Mouse (Mus musculus) forebrain, embryonic 12.5 days (tissue): ENCODE data around the gene Atp2a1. TPM values are rescaled to one million over a fixed set of nuclear protein-coding genes. Genes with fewer than 3 reads are reported as not detected.

Source experiments
- ATAC-seq: fragments of 200-750 bp; cut with Nextera tagmentation; 2 replicates; pipeline ENCODE4 v1.8.0; 2017; ENCODE audit warnings: moderate TSS enrichment; ENCODE audit not compliant: low FRiP score
- H3K27ac ChIP-seq: fragments of 300-500 bp; sonication (generic); 2 replicates; pipeline ENCODE4 v1.5.1; 2016; ENCODE audit warnings: mild to moderate bottlenecking
- H3K27me3 ChIP-seq: fragments of 300-500 bp; sonication (generic); 2 replicates; pipeline ENCODE4 v1.6.1; 2016; ENCODE audit warnings: mild to moderate bottlenecking
- H3K36me3 ChIP-seq: fragments of 300-500 bp; sonication (generic); replicated peaks from 2 replicates; pipeline ENCODE4 v1.6.1; 2016; ENCODE audit warnings: mild to moderate bottlenecking
- H3K4me1 ChIP-seq: fragments of 300-500 bp; sonication (generic); 2 replicates; pipeline ENCODE4 v1.6.1; 2016
- H3K4me2 ChIP-seq: fragments of 300-500 bp; sonication (generic); 2 replicates; pipeline ENCODE4 v1.6.1; 2016; ENCODE audit warnings: mild to moderate bottlenecking, moderate library complexity
- H3K4me3 ChIP-seq: fragments of 300-500 bp; sonication (generic); replicated peaks from 2 replicates; pipeline ENCODE4 v1.5.1; 2016; ENCODE audit warnings: mild to moderate bottlenecking
- H3K9ac ChIP-seq: fragments of 300-500 bp; sonication (generic); 2 replicates; pipeline ENCODE4 v1.6.1; 2016; ENCODE audit warnings: mild to moderate bottlenecking
- H3K9me3 ChIP-seq: fragments of 300-500 bp; sonication (generic); 2 replicates; pipeline ENCODE4 v1.6.1; 2016
- WGBS: fragments of 180-500 bp; shearing (Covaris S2); methylation state at CpG from one replicate; pipeline ENCODE4 v1.1.7; 2016; 5-methylcytosine and 5-hydroxymethylcytosine counted together
- polyA plus RNA-seq: library from polyadenylated mRNA; unstranded; fragments of >200 nt; fragmentation: Nextera tagmentation; extraction: Ambion mirVana; gene quantifications from 2 replicates; pipeline ENCODE4 v1.2.1, GENCODE M21; 2016

Atp2a1 gene
- polyA plus RNA-seq, 1 experiment from 2014 or later, result 0.43 TPM

DNA sequence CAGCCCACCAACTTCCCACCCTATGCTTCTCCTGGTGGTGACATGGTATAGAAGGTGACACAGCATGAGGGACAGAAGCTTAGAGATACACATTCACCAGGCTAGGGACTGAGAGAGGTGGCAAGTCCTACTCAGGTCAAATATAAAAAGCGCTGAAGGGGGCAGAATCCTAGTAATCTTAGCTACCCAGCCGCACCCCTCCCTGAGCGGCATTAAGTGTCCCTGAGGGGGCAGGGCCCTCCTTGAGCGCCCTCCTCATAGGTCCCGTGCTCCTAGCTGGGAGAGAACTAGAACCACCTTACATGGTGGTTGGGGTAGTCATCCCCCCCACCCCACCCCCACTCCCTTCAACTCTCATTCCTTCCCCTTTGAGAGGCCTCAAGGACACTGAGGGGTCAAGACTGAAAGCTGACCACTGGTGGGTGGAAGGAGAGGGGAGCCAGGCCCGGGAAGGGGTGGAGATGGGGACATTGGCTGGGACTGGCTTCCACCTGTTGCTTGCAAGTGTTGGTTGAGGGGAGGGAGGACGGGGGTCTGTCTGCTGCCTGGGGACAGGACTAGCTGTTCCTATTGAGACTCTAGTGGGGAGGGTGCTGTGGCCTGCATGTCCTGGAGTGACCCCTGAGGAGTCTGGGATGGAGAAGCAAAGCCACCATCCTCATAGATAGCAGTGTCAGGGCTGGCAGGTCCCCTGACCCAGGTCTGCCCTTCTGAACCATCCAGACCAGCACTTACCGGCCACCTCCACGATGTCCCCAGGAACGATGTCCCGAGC is 3.9 kb downstream of the Atp2a1 start:
- Histone ChIP-seq H3K4me2 (no peak overlapping the region), H3K9ac (no peak overlapping the region), H3K9me3 (no peaks in the 10 kb centered on the region), H3K27me3 (peaks cover 3% of the 10 kb centered on the region; the same call in 1 of the 2 replicates), H3K4me1 (no peaks in the 10 kb centered on the region), H3K27ac (no peak overlapping the region), H3K36me3 (no peaks in the 10 kb centered on the region), H3K4me3 (no peak overlapping the region)
- no peak for ATAC-seq
- WGBS, result 82% methylated on average over 11 of the region's 11 CpGs

DNA sequence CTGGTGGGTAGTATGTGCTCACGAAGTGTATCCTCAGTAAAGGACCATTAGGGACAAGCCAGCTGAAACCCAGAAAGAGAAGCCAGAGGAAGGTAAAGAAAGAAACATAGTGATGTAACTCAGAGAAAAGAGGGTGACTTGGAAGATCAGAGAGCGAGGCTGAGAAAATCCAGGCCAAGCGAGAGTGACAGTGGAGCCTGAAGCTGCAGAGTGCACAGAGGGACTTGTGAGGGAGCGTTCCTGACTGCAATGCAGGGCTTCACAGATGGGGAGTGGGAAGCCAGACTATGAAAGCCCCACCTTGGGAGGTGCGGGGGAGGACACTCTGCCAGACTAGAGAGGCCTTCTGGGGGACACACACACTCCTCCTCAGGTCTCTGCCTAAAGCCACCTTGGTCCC is 4.7 kb downstream of the Atp2a1 start:
- WGBS, result 85% methylated on average over 5 of the region's 5 CpGs
- Histone ChIP-seq H3K4me2 (no peak overlapping the region), H3K9me3 (no peaks in the 10 kb centered on the region), H3K27me3 (peaks cover 3% of the 10 kb centered on the region; the same call in 1 of the 2 replicates), H3K9ac (no peak overlapping the region), H3K4me1 (no peaks in the 10 kb centered on the region), H3K4me3 (no peak overlapping the region), H3K36me3 (no peaks in the 10 kb centered on the region), H3K27ac (no peak overlapping the region)
- ATAC-seq, result no peak

DNA sequence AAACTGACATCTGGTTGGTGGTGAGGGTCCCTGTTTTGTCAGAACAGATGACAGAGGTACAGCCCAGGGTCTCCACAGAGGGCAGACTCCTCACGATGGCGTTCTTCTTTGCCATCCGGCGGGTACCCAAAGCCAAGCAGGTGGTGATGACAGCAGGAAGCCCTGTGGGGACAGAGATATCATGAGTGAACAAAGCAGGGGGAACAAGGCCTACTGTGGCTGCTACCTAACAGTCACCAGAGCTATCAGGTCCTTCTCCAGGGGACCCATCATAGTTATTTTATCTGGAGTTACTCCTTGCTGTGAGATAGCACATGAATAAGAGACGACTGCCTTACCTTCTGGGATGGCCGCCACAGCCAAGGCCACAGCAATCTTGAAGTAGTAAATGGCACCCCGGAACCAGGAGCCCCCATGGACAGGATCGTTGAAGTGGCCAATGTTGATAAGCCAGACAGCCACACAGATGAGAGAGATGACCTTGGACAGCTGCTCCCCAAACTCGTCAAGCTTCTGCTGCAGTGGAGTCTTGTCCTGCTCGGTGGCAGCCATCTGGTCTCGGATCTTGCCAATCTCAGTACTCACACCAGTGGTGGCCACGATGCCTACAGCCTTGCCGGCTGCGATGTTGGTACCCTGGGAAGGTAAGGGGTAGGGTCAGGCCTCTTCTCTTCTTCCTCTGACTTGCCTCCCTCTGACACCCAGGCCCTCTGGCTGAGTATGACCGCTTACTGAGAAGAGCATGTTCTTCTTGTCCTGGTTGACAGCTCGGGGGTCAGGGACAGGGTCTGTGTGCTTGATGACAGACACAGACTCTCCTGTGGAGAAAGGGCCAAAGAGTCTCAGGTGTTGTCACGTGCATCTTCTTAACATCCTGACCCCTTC is 6.3 kb downstream of the Atp2a1 start:
- Histone ChIP-seq H3K4me2 (no peak overlapping the region), H3K4me3 (no peak overlapping the region), H3K9me3 (no peaks in the 10 kb centered on the region), H3K36me3 (no peaks in the 10 kb centered on the region), H3K9ac (no peak overlapping the region), H3K27me3 (peaks cover 3% of the 10 kb centered on the region; the same call in 1 of the 2 replicates), H3K4me1 (no peaks in the 10 kb centered on the region), H3K27ac (no peak overlapping the region)
- 92% methylated on average over 17 of the region's 17 CpGs for WGBS
- no peak for ATAC-seq

GRCm38 (mm10) chr7:126455242-126455641 is 7.7 kb downstream of the Atp2a1 start:
- no peaks in the 10 kb centered on the region for H3K27me3 ChIP-seq
- no peaks in the 10 kb centered on the region for H3K9me3 ChIP-seq
- no peak overlapping the region for H3K4me3 ChIP-seq
- H3K4me2 ChIP-seq, result no peak overlapping the region
- no peak for ATAC-seq
- no peaks in the 10 kb centered on the region for H3K36me3 ChIP-seq
- H3K9ac ChIP-seq, result no peak overlapping the region
- H3K27ac ChIP-seq, result no peak overlapping the region
- 76% methylated on average over 2 of the region's 2 CpGs for WGBS
- H3K4me1 ChIP-seq, result no peaks in the 10 kb centered on the region

GRCm38 (mm10) chr7:126453861-126454260 is 9.0 kb downstream of the Atp2a1 start:
- H3K27ac ChIP-seq, result no peak overlapping the region
- 86% methylated on average over 7 of the region's 7 CpGs for WGBS
- H3K4me1 ChIP-seq, result no peaks in the 10 kb centered on the region
- no peaks in the 10 kb centered on the region for H3K9me3 ChIP-seq
- H3K9ac ChIP-seq, result no peak overlapping the region
- H3K27me3 ChIP-seq, result no peaks in the 10 kb centered on the region
- ATAC-seq, result no peak
- H3K4me2 ChIP-seq, result no peak overlapping the region
- H3K4me3 ChIP-seq, result no peak overlapping the region
- no peaks in the 10 kb centered on the region for H3K36me3 ChIP-seq

GRCm38 (mm10) chr7:126452244-126452643 is 10.7 kb downstream of the Atp2a1 start:
- no peaks in the 10 kb centered on the region for H3K4me1 ChIP-seq
- no peak for ATAC-seq
- H3K4me2 ChIP-seq, result no peak overlapping the region
- H3K9me3 ChIP-seq, result no peaks in the 10 kb centered on the region
- no peaks in the 10 kb centered on the region for H3K36me3 ChIP-seq
- no peak overlapping the region for H3K4me3 ChIP-seq
- H3K27me3 ChIP-seq, result no peaks in the 10 kb centered on the region
- no peak overlapping the region for H3K27ac ChIP-seq
- no peak overlapping the region for H3K9ac ChIP-seq
- 92% methylated on average over 3 of the region's 3 CpGs for WGBS

- ATAC-seq, result no peak
- H3K9me3 ChIP-seq, result no peaks in the 10 kb centered on the region
- peaks cover 6% of the 10 kb centered on the region for H3K36me3 ChIP-seq
- no peak overlapping the region for H3K4me3 ChIP-seq
- H3K27ac ChIP-seq, result no peak overlapping the region
- H3K4me2 ChIP-seq, result no peak overlapping the region
- H3K4me1 ChIP-seq, result no peaks in the 10 kb centered on the region
- WGBS, result 90% methylated on average over 6 of the region's 6 CpGs
- H3K27me3 ChIP-seq, result no peaks in the 10 kb centered on the region
- no peak overlapping the region for H3K9ac ChIP-seq
Observed at GRCm38 (mm10) chr7:126450641-126451040, 12.3 kb downstream of the Atp2a1 start.

- H3K9ac ChIP-seq, result no peak overlapping the region
- no peaks in the 10 kb centered on the region for H3K4me1 ChIP-seq
- H3K4me3 ChIP-seq, result no peak overlapping the region
- 93% methylated on average over 18 of the region's 18 CpGs for WGBS
- no peak overlapping the region for H3K4me2 ChIP-seq
- H3K36me3 ChIP-seq, result peaks cover 12% of the 10 kb centered on the region
- no peak overlapping the region for H3K27ac ChIP-seq
- no peak for ATAC-seq
- H3K9me3 ChIP-seq, result no peaks in the 10 kb centered on the region
- H3K27me3 ChIP-seq, result no peaks in the 10 kb centered on the region
Observed at GRCm38 (mm10) chr7:126449991-126450390, 12.9 kb downstream of the Atp2a1 start.

DNA sequence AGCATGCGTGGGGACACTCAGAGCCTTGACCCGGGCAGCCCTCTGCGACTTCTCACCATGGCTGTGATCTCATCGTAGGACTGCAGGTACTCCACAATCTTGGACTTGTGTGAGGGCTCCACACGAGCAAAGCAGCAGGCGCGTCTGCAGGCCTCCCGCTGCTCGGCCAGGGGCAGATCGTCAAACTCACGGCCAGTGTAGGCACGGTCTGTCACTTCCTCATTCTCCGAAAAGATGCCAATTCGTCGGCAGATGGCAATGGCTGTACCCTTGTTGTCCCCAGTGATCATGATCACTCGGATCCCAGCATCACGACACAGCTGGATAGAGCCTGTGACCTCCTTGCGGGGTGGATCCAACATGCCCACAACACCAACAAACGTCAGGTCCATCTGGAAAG is 14.4 kb downstream of the Atp2a1 start:
- WGBS, result 92% methylated on average over 19 of the region's 19 CpGs
- no peak overlapping the region for H3K9ac ChIP-seq
- no peaks in the 10 kb centered on the region for H3K9me3 ChIP-seq
- ATAC-seq, result no peak
- no peak overlapping the region for H3K27ac ChIP-seq
- no peak overlapping the region for H3K4me2 ChIP-seq
- H3K36me3 ChIP-seq, result peaks cover 23% of the 10 kb centered on the region
- no peak overlapping the region for H3K4me3 ChIP-seq
- H3K4me1 ChIP-seq, result no peaks in the 10 kb centered on the region
- no peaks in the 10 kb centered on the region for H3K27me3 ChIP-seq

DNA sequence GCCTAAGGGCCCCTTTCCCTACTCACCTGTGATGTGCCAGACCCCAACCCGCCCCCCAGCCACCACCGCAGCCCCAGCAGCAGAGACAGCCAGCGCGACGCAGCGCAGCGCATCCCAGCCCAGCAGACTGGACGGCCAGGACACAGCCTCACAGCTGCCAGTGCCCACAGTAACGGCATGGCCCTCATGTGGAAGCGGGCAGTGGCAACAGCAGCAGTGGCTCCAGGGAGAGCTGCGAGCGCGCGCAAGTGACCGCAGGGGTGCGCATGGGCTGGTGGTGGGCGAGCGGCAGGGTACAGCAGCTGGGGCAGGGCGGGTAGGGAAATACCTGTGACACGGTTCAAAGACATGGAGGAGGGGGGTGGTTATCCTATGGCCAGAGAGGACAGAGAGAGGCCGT is 16.7 kb downstream of the Atp2a1 start:
- Histone ChIP-seq H3K9me3 (no peaks in the 10 kb centered on the region), H3K27me3 (no peaks in the 10 kb centered on the region), H3K4me3 (no peak overlapping the region), H3K4me2 (no peak overlapping the region), H3K27ac (no peak overlapping the region), H3K4me1 (no peaks in the 10 kb centered on the region), H3K9ac (peak overlapping the region; percentile 21; the same call in 1 of the 2 replicates), H3K36me3 (peaks cover 23% of the 10 kb centered on the region)
- 89% methylated on average over 21 of the region's 21 CpGs for WGBS
- ATAC-seq, result no peak

GRCm38 (mm10) chr7:126445104-126445815 is 17.6 kb downstream of the Atp2a1 start:
- Histone ChIP-seq H3K9ac (no peak overlapping the region), H3K36me3 (peaks cover 23% of the 10 kb centered on the region), H3K4me3 (no peak overlapping the region), H3K4me2 (no peak overlapping the region), H3K4me1 (no peaks in the 10 kb centered on the region), H3K9me3 (no peaks in the 10 kb centered on the region), H3K27ac (no peak overlapping the region), H3K27me3 (no peaks in the 10 kb centered on the region)
- 92% methylated on average over 15 of the region's 15 CpGs for WGBS
- no peak for ATAC-seq

DNA sequence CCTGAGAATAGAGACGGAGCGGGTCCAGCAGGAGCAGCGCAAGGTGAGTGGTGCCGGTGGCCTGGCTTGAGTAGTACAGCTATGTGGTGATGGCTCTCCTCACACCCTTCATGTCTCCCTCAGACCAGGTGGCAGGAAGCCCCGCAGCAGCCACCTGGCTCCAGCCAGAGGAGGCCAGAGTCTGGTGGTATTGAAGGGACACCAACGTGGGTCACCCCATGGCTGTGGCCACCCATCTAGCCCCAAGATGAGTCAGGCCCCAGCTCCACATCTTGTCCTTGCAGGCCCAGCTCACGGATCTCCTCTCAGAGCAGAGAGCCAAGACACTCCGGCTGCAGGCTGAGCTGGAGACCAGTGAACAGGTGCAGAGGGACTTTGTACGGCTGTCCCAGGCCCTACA is 18.4 kb downstream of the Atp2a1 start:
- Histone ChIP-seq H3K4me2 (no peak overlapping the region), H3K9ac (no peak overlapping the region), H3K27ac (no peak overlapping the region), H3K36me3 (peaks cover 23% of the 10 kb centered on the region), H3K4me1 (no peaks in the 10 kb centered on the region), H3K4me3 (no peak overlapping the region), H3K27me3 (no peaks in the 10 kb centered on the region), H3K9me3 (no peaks in the 10 kb centered on the region)
- 92% methylated on average over 9 of the region's 9 CpGs for WGBS
- ATAC-seq, result no peak
